Mouse (Mus musculus) CH12.LX (cell line): ENCODE data around the gene Emc10.

Source experiments
- CTCF ChIP-seq, 2 experiments: IDR thresholded peaks in 1 of 2; conservative IDR thresholded peaks in 1 of 2; 2 replicates each; pipeline ENCODE4 v1.5.1; 2011 to 2012; ENCODE audit warnings: low read depth in 2 of 2, low read length in 2 of 2, improper control_type of control experiment in 1 of 2, inconsistent platforms in 1 of 2, mild to moderate bottlenecking in 1 of 2, moderate library complexity in 1 of 2
- GABPA ChIP-seq: IDR thresholded peaks from 2 replicates; pipeline ENCODE4 v1.6.1; 2012; ENCODE audit warnings: low read depth, low read length, improper control_type of control experiment, inconsistent platforms; ENCODE audit not compliant: insufficient replicate concordance
- MAX ChIP-seq: IDR thresholded peaks from 2 replicates; pipeline ENCODE4 v1.6.1; 2011; ENCODE audit warnings: low read length, improper control_type of control experiment
- MYC ChIP-seq: IDR thresholded peaks from 2 replicates; pipeline ENCODE4 v1.6.1; 2011; ENCODE audit warnings: low read depth, mild to moderate bottlenecking, improper control_type of control experiment, low read length
- TCF12 ChIP-seq: IDR thresholded peaks from 2 replicates; pipeline ENCODE4 v1.6.1; 2014; ENCODE audit warnings: low read depth, mild to moderate bottlenecking, inconsistent platforms, low read length, improper control_type of control experiment
- ZMIZ1 ChIP-seq: IDR thresholded peaks from 2 replicates; pipeline ENCODE4 v1.6.1; 2012; ENCODE audit warnings: low read depth, mild to moderate bottlenecking, inconsistent platforms, low read length, improper control_type of control experiment

GRCm38 (mm10) chr7:44491391-44491790, 4.9 kb downstream of the Emc10 start:
- TF ChIP-seq CTCF (conservative IDR thresholded peaks at IDR 0.05 in 1 of 2, IDR thresholded peaks at IDR 0.05 in 1 of 2; ENCODE audit: low read depth in 2 of 2, low read length in 2 of 2) (no peak), MAX (no peak), MYC (no peak), GABPA (no peak), ZMIZ1 (no peak), TCF12 (no peak)
